Mouse (Mus musculus) ES-E14 (cell line): ENCODE results near the gene Epb41. TPM values are rescaled to one million over a fixed set of nuclear protein-coding genes. Genes with fewer than 3 reads are reported as not detected.

ENCODE experiments used
- DNase-seq: peaks from one replicate; pipeline ENCODE4 v3.0.0-alpha.2; 2013; ENCODE audit warnings: low read depth, low spot score
- H3K27ac ChIP-seq: 2 replicates; pipeline ENCODE4 v1.5.1; 2012; ENCODE audit warnings: low read depth, mild to moderate bottlenecking, low read length, moderate library complexity, mixed read lengths; ENCODE audit not compliant: poor library complexity, insufficient read depth, severe bottlenecking
- H3K36me3 ChIP-seq: 2 replicates; pipeline ENCODE4 v1.6.1; 2012; ENCODE audit warnings: mild to moderate bottlenecking, low read length, moderate library complexity, mixed read lengths; ENCODE audit not compliant: control insufficient read depth, poor library complexity, insufficient read depth, severe bottlenecking
- H3K4me1 ChIP-seq, 2 experiments: fragments of 150-350 bp in 1 of 2; sonication (generic) in 1 of 2; 2 replicates each; pipeline ENCODE4 v1.6.1; 2012; ENCODE audit warnings: low read length in 2 of 2, mild to moderate bottlenecking in 1 of 2, mixed read lengths in 1 of 2; ENCODE audit not compliant: control insufficient read depth in 2 of 2, insufficient read depth in 2 of 2, poor library complexity in 1 of 2
- H3K4me3 ChIP-seq, 2 experiments: fragments of 150-350 bp in 1 of 2; sonication (generic) in 1 of 2; 2 replicates each; pipeline ENCODE4 v1.5.1; 2012; ENCODE audit warnings: low read length in 2 of 2, low read depth in 1 of 2, mild to moderate bottlenecking in 1 of 2, mixed read lengths in 1 of 2; ENCODE audit not compliant: insufficient read depth in 1 of 2, poor library complexity in 1 of 2, severe bottlenecking in 1 of 2
- H3K9ac ChIP-seq: 2 replicates; pipeline ENCODE4 v1.6.1; 2012; ENCODE audit warnings: low read depth, mild to moderate bottlenecking, low read length, mixed read lengths; ENCODE audit not compliant: poor library complexity, insufficient read depth, severe bottlenecking
- H3K9me3 ChIP-seq: fragments of 150-350 bp; sonication (generic); 2 replicates; pipeline ENCODE4 v1.6.1; 2012; ENCODE audit warnings: low read depth, mild to moderate bottlenecking, low read length; ENCODE audit not compliant: control insufficient read depth, insufficient read depth
- CHD2 ChIP-seq: IDR thresholded peaks from 2 replicates; pipeline ENCODE4 v1.6.1; 2014; ENCODE audit warnings: mild to moderate bottlenecking, low read depth, low read length, inconsistent platforms
- HCFC1 ChIP-seq: IDR thresholded peaks from 2 replicates; pipeline ENCODE4 v1.6.1; 2012; ENCODE audit warnings: low read length, inconsistent platforms, borderline replicate concordance; ENCODE audit not compliant: insufficient read depth
- MAFK ChIP-seq: IDR thresholded peaks from 2 replicates; pipeline ENCODE4 v1.6.1; 2014; ENCODE audit warnings: mild to moderate bottlenecking, low read depth, low read length, inconsistent platforms; ENCODE audit not compliant: insufficient read depth
- ZC3H11A ChIP-seq: IDR thresholded peaks from 2 replicates; pipeline ENCODE4 v1.6.1; 2012; ENCODE audit warnings: low read depth, mild to moderate bottlenecking, inconsistent platforms, low read length, borderline replicate concordance
- ZNF384 ChIP-seq: IDR thresholded peaks from 2 replicates; pipeline ENCODE4 v1.6.1; 2012; ENCODE audit warnings: low read depth, low read length, inconsistent platforms
- in situ Hi-C, 2 experiments: fragments of 600-800 bp; cut with MboI; formaldehyde crosslinking; loops; one replicate each; pipeline ENCODE4 v1.15.1; 2025; ENCODE audit warnings: low sequenced_read_pairs in 2 of 2, inconsistent platforms in 1 of 2; ENCODE audit not compliant: unreplicated experiment in 2 of 2
- total RNA-seq: library from RNA; depleted of rRNA; stranded (reverse); fragments of 300-350 nt; gene quantifications from 2 replicates; pipeline ENCODE4 v1.2.3, GENCODE M21; 2012

The Epb41 gene
- total RNA-seq, 1 experiment = 16.3 TPM

DNA sequence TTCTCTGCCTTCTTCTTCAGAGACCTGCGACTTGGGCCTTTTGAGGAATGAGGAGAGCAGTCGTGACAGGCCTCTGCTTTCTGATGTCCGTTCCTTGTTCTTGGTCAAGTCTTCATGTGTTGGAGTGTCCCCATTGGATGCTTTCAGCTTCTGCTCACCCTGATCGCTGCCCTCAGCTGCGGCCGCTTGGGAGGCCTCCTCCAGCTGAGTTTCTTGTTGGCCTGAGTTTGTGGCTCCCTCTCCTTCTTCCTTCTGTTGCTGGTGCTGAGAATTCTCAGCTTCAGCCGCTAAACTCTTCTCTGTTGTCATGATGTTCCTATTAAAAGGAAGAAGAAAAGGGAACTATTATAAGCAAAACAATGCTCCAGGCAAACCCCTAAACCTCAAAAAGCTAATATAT, 68.0 kb downstream of the Epb41 start:
- in situ Hi-C loops = no loop called here
- TF ChIP-seq ZC3H11A (no peak), MAFK (no peak), ZNF384 (no peak), HCFC1 (no peak), CHD2 (no peak)
- Histone ChIP-seq H3K9ac (no peak overlapping the region), H3K36me3 (no peaks in the 10 kb centered on the region), H3K27ac (no peak overlapping the region), H3K4me3 (no peak overlapping the region), H3K4me1 (peaks cover 0 to 3% of the 10 kb centered on the region in 2 experiments; a peak in 1 of 4 replicates), H3K9me3 (no peaks in the 10 kb centered on the region)
- no peak for DNase-seq

- Histone ChIP-seq H3K9me3 (no peaks in the 10 kb centered on the region), H3K9ac (no peak overlapping the region), H3K4me1 (no peaks in the 10 kb centered on the region), H3K27ac (no peak overlapping the region), H3K36me3 (no peaks in the 10 kb centered on the region), H3K4me3 (no peak overlapping the region)
- no peak for DNase-seq
- in situ Hi-C loops = no loop called here
- TF ChIP-seq ZNF384 (no peak), MAFK (no peak)
These were observed 76.5 kb downstream of the Epb41 start for GRCm38 (mm10) chr4:131998641-131999040.

GRCm38 (mm10) chr4:131997476-131997875, 77.6 kb downstream of the Epb41 start:
- Histone ChIP-seq H3K9me3 (no peaks in the 10 kb centered on the region), H3K9ac (no peak overlapping the region), H3K27ac (no peak overlapping the region), H3K4me1 (no peaks in the 10 kb centered on the region), H3K36me3 (no peaks in the 10 kb centered on the region), H3K4me3 (no peak overlapping the region)
- DNase-seq = no peak
- TF ChIP-seq CHD2 = no peak
- TF ChIP-seq ZC3H11A = no peak
- TF ChIP-seq MAFK = no peak
- no peak for TF ChIP-seq ZNF384
- no peak for TF ChIP-seq HCFC1
- in situ Hi-C loops = no loop called here

GRCm38 (mm10) chr4:131996985-131997384, 78.1 kb downstream of the Epb41 start:
- Histone ChIP-seq H3K4me3 (no peak overlapping the region), H3K36me3 (no peaks in the 10 kb centered on the region), H3K9ac (no peak overlapping the region), H3K27ac (no peak overlapping the region), H3K4me1 (no peaks in the 10 kb centered on the region), H3K9me3 (no peaks in the 10 kb centered on the region)
- in situ Hi-C loops = no loop called here
- no peak for DNase-seq
- TF ChIP-seq MAFK (no peak), ZNF384 (no peak), ZC3H11A (no peak), HCFC1 (no peak), CHD2 (no peak)

- in situ Hi-C loops = no loop called here
- Histone ChIP-seq H3K27ac (no peak overlapping the region), H3K4me1 (no peaks in the 10 kb centered on the region), H3K4me3 (no peak overlapping the region), H3K9ac (no peak overlapping the region), H3K9me3 (no peaks in the 10 kb centered on the region), H3K36me3 (peaks cover 2% of the 10 kb centered on the region; the same call in 1 of the 2 replicates)
- DNase-seq = no peak
- no peak for TF ChIP-seq ZC3H11A
- no peak for TF ChIP-seq CHD2
- TF ChIP-seq MAFK = no peak
- TF ChIP-seq ZNF384 = no peak
- no peak for TF ChIP-seq HCFC1
These were observed 81.3 kb downstream of the Epb41 start for GRCm38 (mm10) chr4:131993792-131994191.
